Mouse (Mus musculus) kidney, postnatal 14 days (tissue): ENCODE data around the gene Dpp7.
A peak's percentile ranks its signal among the peaks of the same experiment; 100 is the strongest.

Source experiments
- DNase-seq: peaks from one replicate; pipeline ENCODE4 v3.0.0; 2022; ENCODE audit warnings: mixed read lengths

Gene Dpp7

DNA sequence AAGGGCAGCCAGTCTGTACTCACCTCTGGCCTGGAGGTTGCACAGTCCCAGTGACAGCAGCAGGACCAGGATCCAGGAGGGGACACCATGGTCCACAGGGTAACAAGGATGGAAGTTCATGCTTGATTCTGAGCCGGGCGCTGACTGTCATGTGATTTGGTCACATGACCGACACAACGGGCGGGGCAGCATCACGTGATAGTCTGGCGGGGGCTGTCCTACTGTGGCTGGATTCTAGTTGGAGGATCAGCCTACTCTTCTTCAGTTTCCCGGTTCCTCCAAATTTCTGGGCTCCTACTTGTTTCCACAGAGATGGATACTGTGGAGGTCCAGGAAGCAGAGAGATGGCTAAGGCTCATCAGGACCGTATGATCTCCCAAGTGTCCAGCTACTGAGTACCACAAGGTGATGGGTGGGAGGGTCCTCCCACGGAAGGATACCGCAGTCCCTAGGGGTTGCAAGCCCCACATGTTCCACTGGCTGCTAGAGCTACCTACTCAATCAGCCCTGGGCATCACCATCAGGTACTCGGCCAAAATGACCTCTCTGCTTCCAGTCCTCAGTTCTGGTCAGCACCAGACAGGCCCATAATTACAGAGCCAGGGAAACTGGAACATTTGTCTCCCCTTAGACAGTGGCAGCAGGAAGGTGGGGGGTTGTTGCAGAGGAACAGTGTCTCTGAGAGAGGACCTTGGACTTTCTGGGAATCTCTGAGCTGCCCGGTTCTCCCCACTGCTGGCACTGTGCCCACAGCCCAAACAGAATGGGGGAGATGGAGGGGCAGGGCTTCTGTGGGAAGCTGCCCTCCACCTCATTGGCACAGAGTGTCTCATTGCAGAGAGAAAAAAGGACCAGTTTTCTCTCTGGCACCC, at the start of gene Dpp7:
Gene Dpp7 (minus strand): TSS at position 152 of the 872 bp plus-strand sequence.
- peak; percentile 86 for DNase-seq

DNA sequence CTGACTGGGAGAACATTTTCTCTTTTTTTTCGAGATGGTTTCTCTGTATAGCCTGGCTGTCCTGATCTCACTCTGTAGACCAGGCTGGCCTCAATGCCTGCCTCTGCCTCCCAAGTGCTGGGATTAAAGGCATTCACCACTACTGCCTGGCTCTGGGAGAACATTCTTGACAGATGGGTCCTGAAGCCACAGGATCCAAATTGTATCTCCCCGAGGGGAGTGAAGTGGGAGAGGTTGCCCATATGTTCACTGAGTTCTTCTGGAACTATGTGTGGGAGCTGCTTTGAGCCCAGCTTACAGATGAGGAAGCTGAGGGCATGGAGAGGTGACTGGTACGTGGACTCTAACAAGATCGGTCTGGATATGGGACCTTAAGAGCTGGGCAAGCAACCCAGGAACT, 47.8 kb upstream of the Dpp7 start:
- no peak for DNase-seq

DNA sequence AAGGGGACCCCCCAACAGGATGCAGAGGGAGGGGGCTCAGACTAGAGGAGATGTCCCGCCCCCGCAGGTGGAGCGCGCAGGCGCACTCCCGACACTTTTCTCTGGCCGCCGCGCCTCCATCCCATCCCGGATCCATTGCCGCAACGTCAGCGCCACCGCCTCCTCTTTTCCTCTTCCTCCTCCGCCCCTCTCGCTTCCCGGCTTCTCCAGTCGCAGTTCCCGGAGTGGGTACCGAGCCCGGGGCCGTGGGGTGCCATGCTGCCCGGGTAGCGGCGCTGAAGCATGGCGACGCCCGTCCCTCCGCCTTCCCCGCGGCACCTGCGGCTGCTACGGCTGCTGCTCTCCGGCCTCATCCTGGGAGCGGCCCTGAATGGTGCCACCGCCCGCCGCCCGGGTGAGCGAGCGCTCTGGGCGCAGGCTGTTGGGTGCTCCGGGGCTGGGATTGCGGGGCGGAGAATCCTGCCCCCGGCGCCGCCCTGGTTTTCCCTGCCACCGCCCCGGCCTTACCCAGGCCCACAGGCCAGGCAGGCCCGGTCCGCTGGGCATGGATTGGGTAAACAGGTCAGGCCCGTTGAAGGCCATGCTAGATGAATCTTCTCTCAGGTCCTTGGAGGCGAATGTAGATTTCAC, 46.9 kb upstream of the Dpp7 start:
- peak; percentile 81 for DNase-seq

DNA sequence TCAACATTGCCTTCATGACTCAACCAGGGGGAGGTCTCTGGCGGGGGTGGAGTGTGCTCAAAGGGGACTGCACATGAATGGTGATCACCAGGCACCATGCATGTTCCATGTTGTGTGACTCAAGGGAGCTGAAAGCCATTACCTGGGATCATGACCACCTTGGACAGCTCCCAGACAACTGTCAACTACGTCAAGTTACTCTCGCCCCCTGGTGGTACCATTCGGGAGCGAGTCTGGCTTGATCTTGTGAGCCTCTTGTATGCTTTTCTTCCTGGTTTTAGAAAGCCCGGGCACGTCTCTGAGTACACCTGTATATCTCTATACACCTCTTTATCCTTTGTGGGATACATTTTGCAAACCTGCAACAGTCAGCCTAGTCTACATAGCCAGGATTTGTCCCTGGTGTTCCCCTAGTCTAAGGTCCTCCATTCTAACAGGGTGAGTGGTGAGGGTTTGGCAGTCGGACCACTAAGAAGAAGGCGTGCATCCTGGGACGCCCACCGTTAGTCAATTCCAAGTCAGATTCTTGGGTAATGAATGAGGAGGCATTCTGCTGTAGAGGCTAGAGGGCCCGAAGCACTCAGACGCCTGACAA, 46.3 kb upstream of the Dpp7 start:
- DNase-seq, result peak; percentile 87

DNA sequence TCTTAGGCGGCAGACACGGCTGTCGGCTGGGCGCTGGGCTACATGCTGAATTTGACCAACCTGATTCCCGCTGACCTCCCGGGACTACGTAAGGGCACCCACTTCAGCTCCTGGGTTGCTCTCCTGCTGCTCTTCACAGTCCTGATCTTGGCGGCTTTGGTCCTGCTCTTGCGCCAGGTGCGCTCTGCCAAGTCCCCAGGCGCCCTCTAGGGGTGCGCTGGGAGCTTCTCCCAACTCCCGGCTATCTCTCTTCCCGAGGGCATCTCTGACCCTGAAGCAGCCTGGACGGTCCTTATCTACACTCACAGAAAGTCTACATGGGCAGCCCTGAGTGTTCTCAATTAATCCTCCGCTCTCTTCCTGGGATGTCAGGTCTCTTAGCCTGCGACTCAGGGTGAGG, 44.6 kb upstream of the Dpp7 start:
- peak; percentile 72 for DNase-seq

DNA sequence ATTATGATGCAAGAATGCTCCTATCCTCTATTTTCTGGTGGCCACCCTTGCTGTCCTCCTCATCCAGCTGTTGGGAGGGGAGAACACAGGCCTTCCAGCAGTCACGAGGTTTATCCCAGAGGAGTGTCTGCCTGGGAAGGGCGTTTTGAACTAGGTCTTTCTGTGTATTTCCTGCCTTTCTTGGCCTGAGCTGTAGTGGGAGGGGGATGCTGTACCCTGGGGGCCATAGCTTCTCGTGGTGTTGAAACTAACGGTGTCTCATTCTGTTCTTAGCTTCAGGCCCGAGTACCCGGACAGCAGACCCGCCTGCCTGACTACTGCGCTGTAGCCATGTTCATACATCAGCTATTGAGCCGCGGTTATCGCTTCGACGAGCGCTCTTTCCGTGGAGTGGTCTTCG, 44.1 kb upstream of the Dpp7 start:
- no peak for DNase-seq

DNA sequence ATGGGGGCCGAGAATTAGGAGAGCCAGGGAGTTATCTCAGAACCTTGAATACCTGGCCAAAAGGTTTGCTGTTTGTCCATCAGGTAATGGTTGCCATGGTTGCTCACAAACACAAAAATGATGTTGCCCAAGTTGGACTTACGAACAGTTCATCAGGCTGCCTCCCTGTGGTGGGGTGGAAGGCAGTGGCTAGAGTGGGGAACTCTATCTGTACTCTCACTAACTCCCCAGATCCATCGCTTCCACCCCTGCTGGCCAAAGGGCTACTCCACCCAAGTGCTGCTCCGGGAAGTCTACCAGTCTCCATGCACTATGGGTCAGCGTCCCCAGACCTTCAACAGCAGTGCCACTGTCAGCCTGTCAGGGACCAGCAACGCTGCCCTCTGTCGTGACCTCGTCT, 42.9 kb upstream of the Dpp7 start, which contains the start of gene Npdc1:
Gene Npdc1 (plus strand): TSS at position 301 of the 400 bp plus-strand sequence.
- no peak for DNase-seq

DNA sequence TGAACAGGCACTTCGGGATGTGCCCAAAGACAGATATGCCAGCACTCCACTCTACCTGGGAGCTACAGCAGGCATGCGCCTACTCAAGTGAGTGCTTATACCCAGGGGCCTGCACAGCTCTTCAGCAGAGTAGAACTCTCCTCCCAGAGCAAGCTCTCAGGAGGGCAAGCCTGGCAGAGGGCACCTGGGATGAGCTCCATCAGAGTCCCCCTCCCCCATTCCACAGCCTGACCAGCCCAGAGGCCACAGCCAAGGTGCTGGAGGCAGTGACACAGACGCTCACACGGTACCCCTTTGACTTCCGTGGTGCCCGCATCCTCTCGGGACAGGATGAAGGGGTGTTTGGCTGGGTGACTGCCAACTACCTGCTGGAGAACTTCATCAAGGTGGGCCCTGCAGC, 41.9 kb upstream of the Dpp7 start:
- DNase-seq, result no peak

DNA sequence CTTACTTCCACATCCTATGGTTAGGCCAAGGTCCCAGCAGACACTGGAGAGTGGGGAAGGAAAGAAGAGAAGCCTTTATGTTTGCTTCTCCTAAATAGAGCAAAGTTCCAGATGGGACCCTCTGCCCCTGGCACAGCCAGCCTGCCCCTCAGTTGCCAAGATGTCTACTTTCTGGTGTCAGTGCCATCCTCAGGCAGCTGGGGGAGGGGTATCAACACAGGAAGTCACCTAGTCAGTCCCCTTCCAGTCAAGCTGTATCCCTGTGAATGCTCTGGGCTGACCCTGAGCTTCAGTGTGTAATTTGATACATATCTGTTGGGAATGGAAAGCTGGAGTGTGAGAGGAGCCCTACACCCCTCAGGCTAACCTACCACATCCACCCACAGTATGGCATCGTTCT, 40.9 kb upstream of the Dpp7 start:
- no peak for DNase-seq

DNA sequence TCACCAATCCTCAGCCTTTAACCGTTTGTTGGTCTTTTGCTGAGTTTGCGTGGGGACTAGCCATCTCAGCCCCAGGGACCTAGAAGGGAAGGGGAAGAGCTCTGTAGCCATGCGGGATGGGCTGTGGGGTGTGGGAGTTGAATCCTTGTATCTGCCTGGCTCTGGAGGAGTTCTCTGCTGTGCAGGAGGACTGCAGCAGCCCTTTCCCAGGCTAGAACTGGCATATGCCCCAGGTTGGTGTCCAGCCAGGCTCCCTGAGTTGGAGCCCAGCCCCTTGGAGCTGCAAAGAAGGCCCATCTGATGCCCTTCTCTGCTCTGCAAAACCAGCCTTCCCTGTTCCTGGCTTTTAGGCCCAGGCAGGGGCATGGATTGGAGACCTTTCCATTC, 40.4 kb upstream of the Dpp7 start:
- no peak for DNase-seq

DNA sequence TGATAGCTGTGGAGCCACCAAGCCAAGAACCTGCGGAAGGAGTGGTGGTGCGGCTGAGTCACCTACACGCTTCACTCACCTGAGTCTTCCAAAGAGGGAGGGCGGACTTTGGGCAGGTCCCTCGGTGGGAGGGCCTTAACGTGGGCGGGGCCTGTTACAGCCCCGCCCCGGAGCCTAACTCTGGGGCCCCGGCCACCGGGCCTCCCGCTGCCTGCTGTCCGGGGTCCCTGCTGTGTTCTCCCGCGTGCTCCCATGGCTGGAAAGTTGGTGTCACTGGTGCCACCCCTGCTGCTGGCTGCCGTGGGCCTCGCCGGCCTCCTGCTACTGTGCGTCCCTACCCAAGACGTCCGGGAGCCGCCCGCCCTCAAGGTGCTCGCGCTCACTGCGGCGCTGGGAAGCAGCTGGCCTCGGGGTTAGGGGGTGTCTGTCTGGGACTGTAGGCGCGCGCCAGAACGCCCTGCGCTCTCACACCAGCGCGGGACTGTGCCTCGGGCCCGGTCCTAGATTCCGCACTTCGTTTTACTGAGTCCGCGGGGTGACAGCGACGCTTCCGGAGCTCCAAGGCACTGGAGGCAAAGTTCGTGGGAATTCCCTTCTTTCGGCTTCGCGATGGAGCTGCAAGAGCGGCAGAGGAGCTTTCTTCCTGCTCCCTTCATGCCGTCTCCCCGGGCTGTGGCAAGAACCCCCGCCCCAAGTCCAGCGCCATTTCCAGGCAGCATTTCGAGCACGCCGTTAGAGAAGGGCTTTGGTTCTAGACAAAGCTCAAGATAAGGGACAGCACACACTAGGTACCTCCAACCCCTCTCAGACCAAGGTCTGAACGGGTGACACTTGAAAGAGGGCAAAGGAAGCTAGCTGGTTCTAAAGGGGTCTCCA, 39.8 kb upstream of the Dpp7 start, which contains the start of gene Entpd2:
Gene Entpd2 (plus strand): TSS at position 154 of the 876 bp plus-strand sequence.
- peak; percentile 66 for DNase-seq

DNA sequence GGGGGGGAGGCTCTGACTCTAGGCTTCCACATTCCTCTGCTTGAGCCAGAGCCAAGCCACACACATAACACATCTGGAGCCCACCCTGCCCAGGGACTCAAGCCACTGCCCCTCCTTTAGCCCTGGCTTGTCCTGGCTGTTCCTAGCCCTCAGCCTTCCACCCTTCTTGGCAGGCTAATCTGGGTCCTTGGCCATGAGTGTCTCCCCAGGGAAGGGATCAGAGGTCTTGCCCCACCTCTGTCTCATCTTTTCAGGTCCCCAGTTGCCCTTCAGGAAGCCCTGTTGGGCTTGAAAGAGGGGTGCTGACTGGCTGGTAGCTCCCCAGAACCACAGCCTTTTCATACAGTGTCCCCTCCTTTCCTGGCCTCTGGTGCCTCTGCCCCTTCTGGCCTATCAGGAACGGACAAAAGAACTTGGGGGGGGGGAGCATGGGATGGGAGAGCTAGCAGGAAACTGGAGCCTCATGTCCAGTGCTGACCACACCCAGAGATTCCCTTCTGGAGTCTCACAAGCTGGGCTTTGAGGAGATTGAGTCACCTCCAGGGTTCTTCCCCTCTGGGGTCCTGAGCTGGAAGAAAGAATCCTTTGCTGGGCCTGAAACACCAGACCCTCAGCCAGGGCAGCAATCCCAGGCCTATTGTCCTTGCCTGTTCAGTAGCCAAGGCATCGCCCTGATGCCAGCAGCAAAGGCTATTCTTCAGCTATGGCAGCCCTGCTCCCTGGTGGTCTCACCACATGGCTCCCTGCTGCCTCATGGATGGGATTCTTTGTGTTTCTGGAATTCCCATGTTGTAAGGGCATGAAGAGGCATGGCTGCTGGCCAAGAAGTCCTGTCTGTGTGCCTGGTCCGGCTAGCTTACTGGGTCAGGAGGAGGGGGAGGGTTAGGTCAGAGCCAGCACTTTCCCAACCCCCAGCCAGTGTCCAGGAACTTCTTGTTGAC, 38.4 kb upstream of the Dpp7 start:
- DNase-seq, result no peak

DNA sequence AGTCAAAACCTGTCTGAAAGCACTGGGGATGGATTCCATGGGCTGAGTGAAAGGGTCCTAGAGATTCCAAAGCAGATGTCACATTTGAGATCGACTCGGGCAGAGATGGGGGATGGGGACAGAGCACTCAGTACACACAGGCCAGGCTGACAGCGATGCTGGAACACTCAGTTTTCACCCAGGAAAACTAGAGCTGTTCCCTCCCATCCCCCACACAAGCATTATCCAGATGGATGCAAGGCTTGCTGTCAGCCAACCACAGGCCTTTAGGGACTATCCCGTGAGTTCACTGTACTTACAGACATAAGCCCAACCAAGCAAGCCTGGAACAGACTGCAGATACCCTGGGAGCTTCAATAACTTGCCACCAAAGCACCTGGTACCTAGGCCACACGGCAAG, 35.1 kb upstream of the Dpp7 start:
- DNase-seq, result no peak

DNA sequence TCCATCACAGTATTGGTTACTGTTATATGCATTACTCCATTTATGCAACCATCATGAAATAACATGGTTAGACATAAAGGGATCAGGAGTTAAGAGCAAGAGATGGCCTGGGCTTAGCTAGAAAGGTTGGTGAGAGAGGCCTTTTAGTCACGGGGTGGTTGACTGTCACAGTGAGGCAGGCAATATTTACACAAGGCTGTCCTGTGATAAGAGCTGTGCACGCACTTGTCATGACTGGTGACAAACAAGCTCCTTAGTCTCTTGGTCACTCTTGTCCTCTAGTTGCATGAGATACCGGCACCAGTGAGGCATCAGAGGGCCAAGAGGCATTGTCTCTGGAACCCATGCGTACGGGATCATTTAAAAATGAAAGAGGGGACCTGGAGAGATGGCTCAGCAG, 28.3 kb upstream of the Dpp7 start:
- DNase-seq, result no peak

DNA sequence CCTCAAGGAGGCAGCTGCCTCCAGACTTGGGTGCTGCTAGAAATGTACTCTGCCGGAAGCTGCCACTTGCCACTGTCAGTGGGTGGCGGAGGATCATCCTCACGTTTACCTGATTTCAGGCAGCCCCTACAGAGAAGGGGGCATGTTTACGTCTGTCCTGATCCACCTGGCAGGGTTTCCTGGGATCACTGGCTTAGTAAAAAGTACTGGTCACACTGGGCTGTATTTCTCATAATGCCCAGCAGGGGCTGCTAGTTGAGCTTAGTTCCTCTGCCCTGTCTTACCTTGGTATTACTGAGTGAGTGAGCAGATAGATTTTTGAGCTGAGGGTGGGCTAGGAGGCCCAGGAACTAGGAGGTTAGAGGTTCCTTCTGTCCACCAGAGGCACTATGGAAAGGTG, 20.4 kb upstream of the Dpp7 start:
- DNase-seq, result peak; percentile 71

DNA sequence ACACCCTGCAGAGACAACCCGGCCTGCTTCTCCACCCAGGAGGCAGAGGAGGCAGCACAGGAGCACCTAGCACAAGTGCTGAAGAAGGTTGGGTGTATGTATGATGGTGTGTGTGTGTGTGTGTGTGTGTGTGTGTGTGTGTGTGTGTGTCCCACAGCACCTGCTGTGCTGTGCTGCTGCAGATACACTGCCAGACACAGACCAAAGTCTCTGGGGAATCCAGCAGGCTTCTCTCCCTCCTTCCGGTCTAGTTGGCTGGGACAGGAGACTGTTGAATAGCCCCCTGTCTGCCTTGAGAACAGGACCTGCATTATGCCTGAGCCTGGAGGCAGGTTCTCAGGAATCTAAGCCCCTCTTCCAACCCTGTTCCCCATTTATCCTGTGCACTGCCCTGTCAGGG, 17.3 kb upstream of the Dpp7 start:
- no peak for DNase-seq

DNA sequence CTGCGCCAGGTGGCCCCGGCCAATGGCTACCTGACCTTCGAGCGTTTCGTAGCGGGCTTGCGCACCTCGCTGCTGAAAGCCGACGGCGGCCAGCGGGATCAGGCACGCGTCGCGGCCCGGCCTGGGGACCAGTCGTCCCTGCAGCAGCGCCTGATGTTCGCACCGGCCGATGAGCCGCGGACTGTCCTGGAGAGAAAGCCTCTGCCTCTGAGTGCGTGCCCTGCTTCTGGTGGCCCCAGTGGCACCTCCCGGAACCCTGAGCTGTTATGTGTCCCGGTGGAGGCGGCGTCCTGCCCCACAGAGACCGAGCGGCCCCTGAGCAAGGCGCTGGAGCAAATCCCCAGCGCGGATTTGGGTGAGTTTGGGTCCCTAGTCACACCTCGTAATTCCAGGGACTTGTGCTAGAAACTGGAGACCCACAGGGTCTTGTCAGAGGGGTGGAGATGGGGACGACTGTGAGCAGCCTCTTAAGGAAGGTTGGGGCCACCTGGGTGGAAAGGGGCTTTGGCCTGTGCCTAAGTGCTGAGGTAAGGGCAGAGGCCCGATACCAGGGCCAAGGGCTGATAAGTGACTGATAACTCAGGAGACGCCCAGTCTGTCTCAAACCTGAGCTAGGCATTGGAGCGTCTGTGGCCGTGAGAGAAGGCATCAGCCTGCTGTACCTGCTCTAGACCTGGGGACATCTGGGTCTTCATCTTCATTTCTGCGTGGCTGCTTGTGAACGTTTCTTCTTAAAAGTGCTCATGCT, 16.7 kb upstream of the Dpp7 start:
- DNase-seq, result no peak

DNA sequence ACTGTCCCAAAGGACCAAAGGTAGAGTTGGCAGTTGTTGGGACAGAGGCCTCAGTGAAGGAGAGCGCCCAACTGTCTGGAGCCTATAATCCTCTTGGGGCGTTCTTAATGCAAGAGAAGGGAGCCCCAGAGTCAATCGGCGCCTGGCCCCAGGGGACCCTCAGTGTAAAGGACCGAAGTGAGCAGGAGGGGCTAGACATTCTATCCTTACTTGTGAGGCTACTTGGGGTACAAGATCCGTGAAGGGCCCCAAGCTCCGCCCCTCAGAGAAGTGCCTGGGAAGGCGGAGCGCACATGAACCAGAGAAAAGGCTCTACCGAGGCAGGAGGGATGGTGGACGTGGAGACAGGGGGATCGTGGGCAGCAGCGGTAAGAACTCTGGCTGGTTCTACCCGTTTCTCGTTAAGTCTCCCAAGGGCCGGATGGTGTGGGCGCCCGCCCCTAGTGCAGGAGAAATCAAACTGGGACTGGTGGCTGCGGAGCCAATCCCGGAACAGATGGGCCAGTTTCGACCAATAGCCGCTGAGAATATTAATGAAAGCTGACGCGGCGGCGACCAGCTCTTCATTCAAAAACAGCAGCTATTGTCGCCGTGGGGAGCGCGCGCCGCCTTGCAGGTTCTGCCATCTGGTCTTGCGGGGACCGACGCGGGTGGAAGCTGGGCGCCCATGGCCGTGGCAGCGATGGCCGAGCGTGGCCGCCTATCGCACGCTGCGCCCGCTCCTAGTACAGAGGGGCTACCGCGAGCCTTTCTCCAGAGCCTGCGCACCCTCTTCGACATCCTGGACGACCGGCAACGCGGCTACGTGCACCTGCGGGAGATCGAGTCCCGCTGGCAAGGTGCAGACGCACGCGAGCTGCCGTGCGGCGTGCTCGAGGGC, 15.8 kb upstream of the Dpp7 start, which contains the start of gene Sapcd2:
Gene Sapcd2 (plus strand): TSS at position 558 of the 880 bp plus-strand sequence.
- peak; percentile 92 for DNase-seq

DNA sequence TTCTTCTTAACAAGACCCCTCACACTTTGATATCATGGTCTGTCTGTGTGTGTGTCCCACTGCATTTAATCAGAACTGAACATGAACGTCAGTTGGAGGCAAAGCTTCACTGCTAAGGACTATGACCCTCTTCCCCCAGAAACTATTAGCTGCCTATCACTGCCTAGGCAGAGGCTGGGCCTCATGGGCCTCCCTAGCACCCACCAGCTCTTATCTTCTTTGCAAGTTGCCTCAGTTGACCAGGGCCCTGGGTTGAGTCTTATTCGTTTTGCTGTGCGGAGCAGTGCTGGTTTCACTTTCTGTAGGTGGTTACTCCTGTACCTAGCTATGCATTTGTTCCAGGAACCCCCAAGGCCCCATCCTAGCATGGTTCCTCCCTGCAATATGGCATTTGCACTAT, 13.8 kb upstream of the Dpp7 start:
- DNase-seq, result no peak
